Mouse (Mus musculus) central nervous system, embryonic 11.5 days (tissue): ENCODE results near the gene Ppp1cc. TPM values are rescaled to one million over a fixed set of nuclear protein-coding genes. Genes with fewer than 3 reads are reported as not detected.

Experiments used
- polyA plus RNA-seq: library from polyadenylated mRNA; depleted of rRNA; stranded (reverse); fragments of >200 nt; gene quantifications from 2 replicates; pipeline ENCODE4 v1.2.3, GENCODE M21; 2012; rRNA removed

Gene Ppp1cc
- 365 and 385 TPM in 2 replicates for polyA plus RNA-seq

GRCm38 (mm10) chr5:122157827-122158381, at the start of gene Ppp1cc:
Gene Ppp1cc (plus strand): TSS chr5:122158278.

GRCm38 (mm10) chr5:122140723-122141122, 17.4 kb upstream of the Ppp1cc start, which contains the start of gene Ccdc63:
Gene Ccdc63 (minus strand): TSS chr5:122140823.

GRCm38 (mm10) chr5:122206475-122206874, 48.4 kb downstream of the Ppp1cc start, which contains the start of gene Hvcn1:
Gene Hvcn1 (plus strand): TSS chr5:122206804.

Other genes starting within 250 kb of the Ppp1cc start
- gene Cux2, start 108.2 kb upstream of the Ppp1cc start, polyA plus RNA-seq = 25.1 and 29.6 TPM in 2 replicates
- gene Myl2, start 57.3 kb upstream of the Ppp1cc start, polyA plus RNA-seq = 144 and 145 TPM in 2 replicates
- gene Ccdc63, start 17.5 kb upstream of the Ppp1cc start, polyA plus RNA-seq = 0.06 TPM in 1 of 2 replicates, not detected in the other
- 6.6 and 8.2 TPM in 2 replicates for gene Hvcn1, start 48.5 kb downstream of the Ppp1cc start, polyA plus RNA-seq
- 23.3 and 29.6 TPM in 2 replicates for gene Tctn1, start 106.2 kb downstream of the Ppp1cc start, polyA plus RNA-seq
- gene Pptc7, start 126.1 kb downstream of the Ppp1cc start, polyA plus RNA-seq = 12.5 and 13.1 TPM in 2 replicates
- gene Rad9b, start 196.0 kb downstream of the Ppp1cc start, polyA plus RNA-seq = 12.2 and 16.5 TPM in 2 replicates
- gene Vps29, start 196.1 kb downstream of the Ppp1cc start, polyA plus RNA-seq = 88.1 and 118 TPM in 2 replicates
- gene Gpn3, start 213.6 kb downstream of the Ppp1cc start, polyA plus RNA-seq = 60.6 and 60.7 TPM in 2 replicates
- 84.8 and 92.8 TPM in 2 replicates for gene Fam216a, start 214.1 kb downstream of the Ppp1cc start, polyA plus RNA-seq
- 236 and 238 TPM in 2 replicates for gene Arpc3, start 233.6 kb downstream of the Ppp1cc start, polyA plus RNA-seq